Mouse (Mus musculus) embryonic fibroblast, embryonic 13.5 days (primary cell): ENCODE measurements around the gene Tcam1.

ENCODE experiments used
- CTCF ChIP-seq: IDR thresholded peaks from 2 replicates; pipeline ENCODE4 v1.5.1; 2011; ENCODE audit warnings: mild to moderate bottlenecking, control low read depth, low read length, moderate library complexity, borderline replicate concordance; ENCODE audit not compliant: insufficient read depth
- POLR2A ChIP-seq: IDR thresholded peaks from 2 replicates; pipeline ENCODE4 v1.6.1; 2011; ENCODE audit warnings: low read depth, mild to moderate bottlenecking, control low read depth, low read length, moderate library complexity

DNA sequence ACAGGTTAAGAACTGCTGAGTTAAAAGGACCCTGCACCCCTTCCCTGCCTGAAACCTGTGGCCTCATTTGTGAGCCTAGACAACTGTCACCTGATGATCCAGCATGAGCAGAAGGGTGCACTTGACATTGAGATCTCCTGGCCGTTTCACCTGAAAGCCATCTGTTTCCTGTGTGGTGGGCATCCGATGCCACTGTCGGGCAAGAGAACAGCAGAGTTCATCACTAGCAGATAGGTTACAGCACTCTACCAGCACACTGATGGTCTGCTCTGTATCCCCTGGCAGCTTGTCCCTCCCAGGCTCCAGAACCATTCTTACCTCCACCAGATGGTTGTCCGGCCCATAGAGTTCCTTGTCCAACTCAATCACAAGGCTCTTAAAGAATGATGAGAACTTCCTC is 10.9 kb upstream of the Tcam1 start:
- TF ChIP-seq CTCF (no peak), POLR2A (no peak)
